Mouse (Mus musculus): Measurements from ENCODE around the gene Synpo2l. TPM values are rescaled to one million over a fixed set of nuclear protein-coding genes. Genes with fewer than 3 reads are reported as not detected.
"Not testable (repeated sequence)": the region's sequence is repeated elsewhere in the genome, so short reads cannot be mapped to it uniquely, and the experiment has no call there.

The Synpo2l gene
- polyA plus RNA-seq, 1 experiment: 0.49 TPM

DNA sequence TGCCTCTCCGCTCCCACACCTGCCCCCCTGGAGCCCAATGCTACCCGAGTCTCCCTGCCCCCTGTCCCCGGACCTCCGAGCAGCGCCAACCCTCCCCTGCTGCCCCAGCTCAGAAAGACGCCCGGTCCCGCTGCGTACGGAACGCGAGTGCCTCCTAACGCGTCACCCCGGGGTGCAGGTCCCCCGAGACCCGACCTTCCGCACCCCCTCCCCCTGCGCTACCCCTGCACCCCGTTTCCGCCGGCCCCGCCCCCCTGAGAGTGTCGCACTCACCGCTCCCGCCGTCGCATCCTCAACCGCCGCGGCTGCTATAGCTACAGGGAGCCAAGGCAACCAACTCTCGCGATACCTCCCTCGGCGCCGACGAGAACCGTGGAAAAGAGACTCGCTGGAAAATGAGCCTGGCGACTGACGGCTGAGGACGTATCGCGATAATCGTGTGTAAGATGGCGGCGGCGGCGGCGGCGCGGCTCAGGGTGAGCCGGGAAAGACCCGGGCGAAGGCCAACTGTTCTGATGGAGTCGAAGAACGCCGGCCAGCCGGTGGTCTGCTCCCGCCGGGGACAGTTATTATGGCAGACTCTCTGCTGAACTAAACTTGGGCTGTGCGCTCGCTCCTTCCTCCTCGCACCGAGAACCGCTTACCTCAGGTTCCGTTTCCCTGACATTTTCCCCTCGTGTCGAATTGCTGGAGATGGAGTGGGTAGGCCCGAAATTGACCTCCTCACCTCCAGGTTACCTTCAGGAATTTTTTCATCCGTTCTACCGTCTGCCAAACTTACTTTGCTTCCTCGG is 27.3 kb downstream of the Synpo2l start, which contains the start of gene Usp54:
TSS of gene Usp54 (minus strand) at position 420 of the 794 bp plus-strand sequence.
- DNase-seq (ENCODE audit: low read depth): no peak

GRCm38 (mm10) chr14:20639918-20640619 is 28.1 kb downstream of the Synpo2l start:
- DNase-seq (ENCODE audit: low read depth): no peak

GRCm38 (mm10) chr14:20638702-20639101 is 29.5 kb downstream of the Synpo2l start:
- no peak for DNase-seq (ENCODE audit: low read depth)

DNA sequence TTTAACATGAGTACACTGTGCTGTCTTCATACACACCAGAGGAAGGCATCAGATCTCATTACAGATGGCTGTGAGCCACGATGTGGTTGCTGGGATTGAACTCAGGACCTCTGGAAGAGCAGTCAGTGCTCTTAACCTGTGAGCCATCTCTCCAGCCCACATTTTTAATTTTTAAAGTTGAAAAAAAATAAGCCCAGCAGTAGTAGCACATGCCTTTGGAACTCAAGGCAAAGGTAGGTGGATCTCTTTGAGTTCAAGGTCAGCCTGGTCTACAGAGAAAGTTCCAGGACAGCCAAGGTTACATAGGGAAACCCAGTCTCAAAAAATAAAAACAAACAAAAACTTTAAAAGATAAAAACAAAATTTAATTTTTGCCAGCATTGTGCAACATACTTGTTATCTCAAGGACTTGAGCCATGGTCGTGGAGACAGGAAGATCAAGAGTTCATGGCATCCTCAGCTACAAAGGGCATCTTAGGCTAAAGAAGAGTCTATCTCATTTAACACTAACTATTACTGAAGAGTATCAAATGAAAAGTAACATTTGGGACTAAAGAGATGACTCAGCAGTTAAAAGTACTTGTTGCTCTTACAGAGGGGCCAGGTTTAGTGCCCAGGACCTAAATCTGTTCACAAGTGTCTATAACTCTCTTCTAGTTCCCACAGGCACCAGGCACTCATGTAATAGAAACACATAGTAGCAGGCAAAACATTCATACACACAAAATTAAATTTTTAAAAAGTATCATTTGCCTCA is 30.2 kb downstream of the Synpo2l start:
- DNase-seq (ENCODE audit: low read depth): no peak

DNA sequence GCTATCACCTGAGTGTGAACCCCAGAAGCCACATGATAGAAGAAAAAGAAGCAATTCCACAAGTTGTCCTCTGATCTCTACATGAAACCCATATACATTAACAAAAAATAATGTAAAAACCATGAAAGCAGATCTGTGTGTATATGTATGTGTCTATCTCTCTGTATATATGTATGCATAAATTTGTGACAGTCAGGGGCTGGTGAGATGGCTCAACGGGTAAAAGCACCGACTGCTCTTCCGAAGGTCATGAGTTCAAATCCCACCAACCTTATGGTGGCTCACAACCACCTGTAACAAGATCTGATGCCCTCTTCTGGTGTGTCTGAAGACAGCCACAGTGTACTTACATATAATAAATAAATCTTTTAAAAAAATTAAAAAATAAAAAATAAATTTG is 31.2 kb downstream of the Synpo2l start:
- not testable (repeated sequence) for DNase-seq (ENCODE audit: low read depth)

DNA sequence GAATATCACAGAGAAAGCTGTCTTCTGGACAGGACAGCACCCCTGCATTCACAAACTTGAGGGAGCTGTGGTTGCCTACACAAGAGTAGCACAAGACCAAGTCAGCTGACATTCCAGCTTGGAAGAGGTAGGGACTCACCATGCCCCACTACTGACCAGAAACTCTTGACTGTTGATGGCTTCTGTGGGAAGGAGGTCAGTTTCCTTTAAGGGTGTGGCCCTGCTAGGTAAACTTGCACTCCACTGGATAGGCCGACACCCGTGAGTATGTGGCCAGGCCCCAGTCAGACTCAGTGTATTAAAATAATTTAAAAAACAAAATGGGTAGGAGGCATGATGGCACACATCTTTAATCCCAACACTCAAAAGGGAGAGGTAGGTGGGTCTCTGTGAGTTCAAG is 32.6 kb downstream of the Synpo2l start:
- DNase-seq (ENCODE audit: low read depth): no peak

DNA sequence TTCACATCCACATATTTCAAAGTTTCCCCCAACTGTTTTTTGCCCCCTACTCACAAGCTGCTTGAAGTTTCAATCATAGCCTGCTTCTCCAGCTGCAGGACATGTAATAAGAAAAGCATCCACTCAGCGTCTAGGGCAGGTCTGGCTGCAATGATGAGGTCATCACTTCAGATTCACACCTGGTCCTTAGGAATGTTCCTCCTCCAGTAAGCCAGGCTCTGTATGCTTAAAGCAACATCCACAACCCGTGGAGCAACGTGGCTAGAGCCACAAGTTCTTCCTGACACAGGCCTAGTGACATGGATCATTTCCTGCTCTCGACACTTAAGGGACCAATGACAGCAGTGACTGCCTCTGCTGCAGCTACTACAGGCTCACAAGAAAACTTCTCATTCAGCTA is 36.9 kb downstream of the Synpo2l start:
- no peak for DNase-seq (ENCODE audit: low read depth)

GRCm38 (mm10) chr14:20626971-20627370 is 41.2 kb downstream of the Synpo2l start:
- no peak for DNase-seq (ENCODE audit: low read depth)

- DNase-seq (ENCODE audit: low read depth): no peak
Measured at GRCm38 (mm10) chr14:20626447-20626846, 41.7 kb downstream of the Synpo2l start.

DNA sequence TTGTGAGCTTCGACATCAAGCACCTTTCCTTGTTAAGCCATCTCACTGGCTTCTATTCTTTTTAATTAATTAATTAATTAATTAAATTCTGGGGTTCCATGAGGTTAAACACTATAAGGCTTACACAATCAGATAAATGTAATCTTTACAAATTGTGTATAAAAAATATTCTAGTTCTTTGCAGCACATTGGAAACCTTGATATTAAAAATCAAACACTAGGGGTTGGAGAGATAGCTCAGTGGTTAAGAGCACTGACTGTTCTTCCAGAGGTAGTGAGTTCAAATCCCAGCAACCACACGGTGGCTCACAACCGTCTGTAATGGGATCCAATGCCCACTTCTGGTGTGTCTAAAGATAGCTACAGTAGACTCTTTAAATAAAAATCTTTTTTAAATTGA is 45.2 kb downstream of the Synpo2l start:
- DNase-seq (ENCODE audit: low read depth): no peak

DNA sequence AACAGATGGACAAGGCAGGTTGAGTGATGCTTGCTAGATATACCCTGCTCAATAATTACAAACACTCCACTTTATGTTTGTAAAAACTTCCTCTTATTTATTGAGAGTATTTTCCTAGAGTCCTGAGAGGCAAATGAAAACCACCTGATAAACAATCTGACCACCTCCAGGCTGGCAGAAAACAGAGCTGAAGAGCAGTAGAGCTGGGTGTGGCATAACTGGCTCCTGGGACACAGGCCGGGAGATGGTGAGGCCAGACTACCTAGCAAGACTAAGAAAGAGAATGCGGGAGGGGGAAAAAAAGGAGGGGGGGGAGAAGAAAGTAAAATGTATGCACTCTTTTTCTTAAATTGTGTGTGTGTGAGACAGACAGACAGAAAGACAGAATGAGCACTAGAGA is 45.7 kb downstream of the Synpo2l start:
- no peak for DNase-seq (ENCODE audit: low read depth)

GRCm38 (mm10) chr14:20621903-20622302 is 46.3 kb downstream of the Synpo2l start:
- no peak for DNase-seq (ENCODE audit: low read depth)

- no peak for DNase-seq (ENCODE audit: low read depth)
Measured at GRCm38 (mm10) chr14:20619131-20619530, 49.0 kb downstream of the Synpo2l start.

- no peak for DNase-seq (ENCODE audit: low read depth)
Measured at GRCm38 (mm10) chr14:20618211-20618610, 49.9 kb downstream of the Synpo2l start.

- no peak for DNase-seq (ENCODE audit: low read depth)
Measured at GRCm38 (mm10) chr14:20616421-20616820, 51.7 kb downstream of the Synpo2l start.

GRCm38 (mm10) chr14:20615075-20615474 is 53.1 kb downstream of the Synpo2l start:
- DNase-seq (ENCODE audit: low read depth): no peak

DNA sequence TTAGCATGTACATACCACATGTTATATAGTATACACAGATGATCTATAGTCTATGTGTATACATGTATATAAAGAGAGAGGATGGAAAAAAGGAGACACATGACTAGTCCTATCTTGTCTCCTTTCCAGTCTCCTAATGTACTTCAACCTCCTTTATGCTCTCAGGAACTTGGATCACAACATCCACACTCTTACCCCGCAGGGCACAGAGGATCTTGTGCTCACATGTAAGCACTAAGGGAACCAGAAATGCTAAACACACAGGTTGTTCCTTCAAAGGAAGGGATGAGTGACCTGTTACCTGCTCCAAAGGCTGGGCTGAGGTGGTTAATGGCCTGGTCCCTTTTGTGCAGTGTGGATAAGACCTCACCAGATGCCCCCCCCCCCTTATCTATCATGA is 55.3 kb downstream of the Synpo2l start:
- DNase-seq (ENCODE audit: low read depth): peak; percentile 70

GRCm38 (mm10) chr14:20610146-20610545 is 58.0 kb downstream of the Synpo2l start:
- peak; percentile 58 for DNase-seq (ENCODE audit: low read depth)

- DNase-seq (ENCODE audit: low read depth): no peak
Measured at GRCm38 (mm10) chr14:20609519-20609918, 58.6 kb downstream of the Synpo2l start.
